Comparison of ENCODE assay signal across 8 mouse cellular contexts in genomic region chr14:62370819-62371218, GRCm38 (mm10).
DNase-seq lines count a peak whose midpoint lies in the region; ATAC-seq and TF ChIP-seq lines count a peak whose summit lies in the region.

No protein-coding gene starts in this region.

- DNase-seq in liver, adult 2 months (ENCODE audit: extremely low read depth, low read depth, low spot score) = peak; percentile 84
- DNase-seq in liver, embryonic 11.5 days (ENCODE audit: low spot score) = no peak
- DNase-seq in ovary, postnatal 36 days (ENCODE audit: low spot score) = peak; percentile 17
- no peak for DNase-seq in layer of hippocampus, adult 9-10 months (ENCODE audit: low spot score)
- DNase-seq in frontal cortex, postnatal 25 days (ENCODE audit: low spot score in 2 of 2) = no peak
- no peak for DNase-seq in spleen, adult 12 weeks (ENCODE audit: low spot score)

- no peak overlapping the region for H3K9ac ChIP-seq in liver, adult 2 months (ENCODE audit: low read depth, low read length)
- H3K9ac ChIP-seq in liver, embryonic 11.5 days (ENCODE audit: low read depth, low read length) = no peak overlapping the region
- no peak overlapping the region for H3K9ac ChIP-seq in kidney, embryonic 16.5 days (replicated peaks; ENCODE audit: low read length)

- 7% methylated on average over 6 of the region's 6 CpGs for WGBS in liver, adult 2 months
- WGBS in liver, embryonic 11.5 days = 66% methylated on average over 6 of the region's 6 CpGs
- WGBS in kidney, embryonic 16.5 days = 21% methylated on average over 6 of the region's 6 CpGs

- no peaks in the 10 kb centered on the region for H3K36me3 ChIP-seq in liver, adult 2 months (ENCODE audit: control insufficient read depth, insufficient read depth, low read length)
- H3K36me3 ChIP-seq in liver, embryonic 11.5 days (ENCODE audit: control insufficient read depth, insufficient read depth, low read length) = peaks cover 10% of the 10 kb centered on the region; the same call in 1 of the 2 replicates
- H3K36me3 ChIP-seq in kidney, embryonic 16.5 days (ENCODE audit: insufficient read depth, low read length) = no peaks in the 10 kb centered on the region

- no peak overlapping the region for H3K4me2 ChIP-seq in liver, embryonic 11.5 days
- no peak overlapping the region for H3K4me2 ChIP-seq in kidney, embryonic 16.5 days (replicated peaks; ENCODE audit: low read depth, low read length)

- H3K4me3 ChIP-seq in liver, adult 2 months (ENCODE audit: insufficient read depth, low read depth, low read length) = no peak overlapping the region
- no peak overlapping the region for H3K4me3 ChIP-seq in liver, embryonic 11.5 days (ENCODE audit: low read depth, low read length)
- H3K4me3 ChIP-seq in kidney, embryonic 16.5 days (ENCODE audit: low read length) = no peak overlapping the region

- peaks cover 2% of the 10 kb centered on the region for H3K4me1 ChIP-seq in liver, adult 2 months (ENCODE audit: control insufficient read depth, insufficient read depth, low read length)
- peaks cover 5% of the 10 kb centered on the region; the same call in 1 of the 2 replicates for H3K4me1 ChIP-seq in liver, embryonic 11.5 days (replicated peaks; ENCODE audit: control insufficient read depth, insufficient read depth, low read length)
- H3K4me1 ChIP-seq in kidney, embryonic 16.5 days (ENCODE audit: insufficient read depth, low read length) = peaks cover 37% of the 10 kb centered on the region

- H3K9me3 ChIP-seq in liver, embryonic 11.5 days (ENCODE audit: control insufficient read depth, low read length) = no peaks in the 10 kb centered on the region
- H3K9me3 ChIP-seq in kidney, embryonic 16.5 days (ENCODE audit: low read length) = no peaks in the 10 kb centered on the region

- TF ChIP-seq POLR2A in liver, adult 2 months (IDR thresholded peaks at IDR 0.05; ENCODE audit: extremely low read depth, insufficient read depth, low read length) = no peak

- H3K27ac ChIP-seq in liver, adult 2 months (replicated peaks; ENCODE audit: insufficient read depth, low read depth, low read length) = peak overlapping the region; percentile 28
- H3K27ac ChIP-seq in liver, embryonic 11.5 days (ENCODE audit: low read depth, low read length) = no peak overlapping the region
- H3K27ac ChIP-seq in kidney, embryonic 16.5 days (ENCODE audit: low read length) = peak overlapping the region; percentile 55

- no peaks in the 10 kb centered on the region for H3K79me2 ChIP-seq in liver, adult 2 months (ENCODE audit: control insufficient read depth, insufficient read depth, low read length)

- ATAC-seq in liver, embryonic 11.5 days (replicated peaks; ENCODE audit: low FRiP score) = no peak
- ATAC-seq in granulocyte monocyte progenitor cell, adult 5-6 weeks (replicated peaks; ENCODE audit: poor library complexity, severe bottlenecking) = peak; percentile 56
- ATAC-seq in kidney, embryonic 16.5 days (ENCODE audit: low FRiP score, low TSS enrichment) = no peak

- no peaks in the 10 kb centered on the region for H3K27me3 ChIP-seq in liver, adult 2 months (ENCODE audit: control insufficient read depth, insufficient read depth, low read length)
- H3K27me3 ChIP-seq in liver, embryonic 11.5 days (replicated peaks; ENCODE audit: control insufficient read depth, insufficient read depth, low read length) = no peaks in the 10 kb centered on the region
- no peaks in the 10 kb centered on the region for H3K27me3 ChIP-seq in kidney, embryonic 16.5 days (ENCODE audit: insufficient read depth, low read length)

- TF ChIP-seq CTCF in liver, adult 2 months (IDR thresholded peaks at IDR 0.05; ENCODE audit: low read depth, low read length) = no peak

Comparison
In these comparisons a context has a peak if more than half of its experiments do, and no peak if none do; other contexts are left out.
1. DNase-seq: peak in liver, adult 2 months (single experiment) and ovary, postnatal 36 days (single experiment); none in liver, embryonic 11.5 days (single experiment), layer of hippocampus, adult 9-10 months (single experiment), frontal cortex, postnatal 25 days (0 of 2) and spleen, adult 12 weeks (single experiment).